Mouse (Mus musculus) CH12.LX (cell line): ENCODE measurements at regions not wholly inside any gene's neighbourhood (a gene's known extent, or its start where the extent isn't known, plus 50 kb on each side); places are given as distances from the start of the nearest gene placed in this dataset.

Experiments used
- DNase-seq: peaks from one replicate; pipeline ENCODE4 v3.0.0-alpha.2; 2013; ENCODE audit errors: extremely low read depth
- H3K27ac ChIP-seq: 2 replicates; pipeline ENCODE4 v1.5.1; 2012; ENCODE audit warnings: low read depth, mild to moderate bottlenecking, control low read depth, moderate library complexity; ENCODE audit not compliant: insufficient read depth
- H3K27me3 ChIP-seq: replicated peaks from 2 replicates; pipeline ENCODE3; 2012; ENCODE audit warnings: inconsistent platforms
- H3K36me3 ChIP-seq, 2 experiments: replicated peaks in 1 of 2; 2 replicates each; pipeline versions ENCODE3 to v1.6.1; 2012; ENCODE audit warnings: inconsistent platforms in 1 of 2, low read length in 1 of 2, mild to moderate bottlenecking in 1 of 2, mixed read lengths in 1 of 2, moderate library complexity in 1 of 2; ENCODE audit not compliant: control insufficient read depth in 1 of 2, insufficient read depth in 1 of 2
- H3K4me1 ChIP-seq, 2 experiments: 2 replicates each; pipeline ENCODE4 v1.6.1; 2012; ENCODE audit warnings: inconsistent platforms in 1 of 2, moderate library complexity in 1 of 2; ENCODE audit not compliant: insufficient read depth in 2 of 2, control insufficient read depth in 1 of 2
- H3K4me2 ChIP-seq: 2 replicates; pipeline ENCODE4 v1.6.1; 2012; ENCODE audit warnings: low read depth, mild to moderate bottlenecking, control low read depth; ENCODE audit not compliant: poor library complexity, insufficient read depth, severe bottlenecking
- H3K4me3 ChIP-seq, 3 experiments: fragments of 150-350 bp in 1 of 3; sonication (generic) in 1 of 3; replicated peaks in 1 of 3; 2 replicates each; pipeline versions ENCODE3 to v1.5.1; 2011 to 2012; ENCODE audit warnings: low read depth in 2 of 3, low read length in 2 of 3, mild to moderate bottlenecking in 2 of 3, moderate library complexity in 2 of 3, control low read depth in 1 of 3, improper control_type of control experiment in 1 of 3, inconsistent platforms in 1 of 3, mixed read lengths in 1 of 3; ENCODE audit not compliant: poor library complexity in 1 of 3
- H3K79me2 ChIP-seq: replicated peaks from 2 replicates; pipeline ENCODE4 v1.6.1; 2012; ENCODE audit warnings: mild to moderate bottlenecking, moderate library complexity; ENCODE audit not compliant: control insufficient read depth, poor library complexity, insufficient read depth, severe bottlenecking; ENCODE audit errors: extremely low read depth
- H3K9ac ChIP-seq: 2 replicates; pipeline ENCODE4 v1.6.1; 2012; ENCODE audit warnings: low read depth, mild to moderate bottlenecking, control low read depth, moderate library complexity; ENCODE audit not compliant: insufficient read depth
- H3K9me3 ChIP-seq: replicated peaks from 2 replicates; pipeline ENCODE3; 2012; ENCODE audit warnings: low read length, inconsistent platforms, mixed read lengths
- BHLHE40 ChIP-seq: IDR thresholded peaks from 2 replicates; pipeline ENCODE4 v1.6.1; 2011; ENCODE audit warnings: mild to moderate bottlenecking, low read depth, low read length, improper control_type of control experiment
- CHD1 ChIP-seq: IDR thresholded peaks from 2 replicates; pipeline ENCODE4 v1.6.1; 2012; ENCODE audit warnings: low read depth, low read length, improper control_type of control experiment, inconsistent platforms
- CHD2 ChIP-seq: IDR thresholded peaks from 2 replicates; pipeline ENCODE4 v1.6.1; 2011; ENCODE audit warnings: low read length, improper control_type of control experiment
- E2F4 ChIP-seq: IDR thresholded peaks from 2 replicates; pipeline ENCODE4 v1.6.1; 2011; ENCODE audit warnings: low read depth, low read length, improper control_type of control experiment; ENCODE audit not compliant: insufficient replicate concordance
- ELF1 ChIP-seq: IDR thresholded peaks from 2 replicates; pipeline ENCODE4 v1.6.1; 2014; ENCODE audit warnings: low read depth, mild to moderate bottlenecking, inconsistent platforms, low read length, improper control_type of control experiment
- EP300 ChIP-seq: IDR thresholded peaks from 2 replicates; pipeline ENCODE4 v1.6.1; 2011; ENCODE audit warnings: low read length, improper control_type of control experiment
- ETS1 ChIP-seq: conservative IDR thresholded peaks from 2 replicates; pipeline ENCODE4 v1.6.1; 2012; ENCODE audit warnings: low read depth, mild to moderate bottlenecking, inconsistent platforms, low read length, improper control_type of control experiment, moderate library complexity
- HCFC1 ChIP-seq: IDR thresholded peaks from 2 replicates; pipeline ENCODE4 v1.6.1; 2012; ENCODE audit warnings: low read depth, mild to moderate bottlenecking, inconsistent platforms, low read length, improper control_type of control experiment
- IRF4 ChIP-seq: IDR thresholded peaks from 2 replicates; pipeline ENCODE4 v1.6.1; 2014; ENCODE audit warnings: low read depth, mild to moderate bottlenecking, inconsistent platforms, low read length, improper control_type of control experiment
- JUN ChIP-seq: IDR thresholded peaks from 2 replicates; pipeline ENCODE4 v1.6.1; 2011; ENCODE audit warnings: low read depth, mild to moderate bottlenecking, low read length, improper control_type of control experiment, moderate library complexity; ENCODE audit not compliant: insufficient read depth
- JUND ChIP-seq: conservative IDR thresholded peaks from 2 replicates; pipeline ENCODE4 v1.6.1; 2011; ENCODE audit warnings: low read depth, low read length, improper control_type of control experiment
- KAT2A ChIP-seq: IDR thresholded peaks from 2 replicates; pipeline ENCODE4 v1.6.1; 2012; ENCODE audit warnings: low read length, improper control_type of control experiment, inconsistent platforms; ENCODE audit not compliant: insufficient replicate concordance
- MAX ChIP-seq: IDR thresholded peaks from 2 replicates; pipeline ENCODE4 v1.6.1; 2011; ENCODE audit warnings: low read length, improper control_type of control experiment
- MAZ ChIP-seq: IDR thresholded peaks from 2 replicates; pipeline ENCODE4 v1.6.1; 2012; ENCODE audit warnings: low read depth, mild to moderate bottlenecking, inconsistent platforms, low read length, improper control_type of control experiment, moderate library complexity
- MEF2A ChIP-seq: IDR thresholded peaks from 2 replicates; pipeline ENCODE4 v1.6.1; 2014; ENCODE audit warnings: low read depth, mild to moderate bottlenecking, inconsistent platforms, low read length, improper control_type of control experiment, borderline replicate concordance
- NELFE ChIP-seq: IDR thresholded peaks from 2 replicates; pipeline ENCODE4 v1.6.1; 2011; ENCODE audit warnings: low read depth, low read length, improper control_type of control experiment
- POLR2AphosphoS2 ChIP-seq: IDR thresholded peaks from 2 replicates; pipeline ENCODE4 v1.6.1; 2011; ENCODE audit warnings: low read depth, low read length, improper control_type of control experiment
- RAD21 ChIP-seq: IDR thresholded peaks from 2 replicates; pipeline ENCODE4 v1.6.1; 2011; ENCODE audit warnings: low read depth, mild to moderate bottlenecking, low read length, improper control_type of control experiment, moderate library complexity
- RCOR1 ChIP-seq: conservative IDR thresholded peaks from 2 replicates; pipeline ENCODE4 v1.6.1; 2012; ENCODE audit warnings: low read depth, mild to moderate bottlenecking, inconsistent platforms, low read length, improper control_type of control experiment
- SIN3A ChIP-seq: IDR thresholded peaks from 2 replicates; pipeline ENCODE4 v1.6.1; 2012; ENCODE audit warnings: low read length, improper control_type of control experiment, inconsistent platforms
- SMC3 ChIP-seq: IDR thresholded peaks from 2 replicates; pipeline ENCODE4 v1.6.1; 2011; ENCODE audit warnings: low read depth, low read length, improper control_type of control experiment
- TBP ChIP-seq: conservative IDR thresholded peaks from 2 replicates; pipeline ENCODE4 v1.6.1; 2011; ENCODE audit warnings: low read depth, low read length, improper control_type of control experiment
- TCF12 ChIP-seq: IDR thresholded peaks from 2 replicates; pipeline ENCODE4 v1.6.1; 2014; ENCODE audit warnings: low read depth, mild to moderate bottlenecking, inconsistent platforms, low read length, improper control_type of control experiment
- UBTF ChIP-seq: IDR thresholded peaks from 2 replicates; pipeline ENCODE4 v1.6.1; 2012; ENCODE audit warnings: low read depth, mild to moderate bottlenecking, inconsistent platforms, low read length, improper control_type of control experiment, moderate library complexity
- USF2 ChIP-seq: conservative IDR thresholded peaks from 2 replicates; pipeline ENCODE4 v1.6.1; 2011; ENCODE audit warnings: low read depth, low read length, improper control_type of control experiment
- ZC3H11A ChIP-seq: IDR thresholded peaks from 2 replicates; pipeline ENCODE4 v1.6.1; 2012; ENCODE audit warnings: low read depth, mild to moderate bottlenecking, inconsistent platforms, low read length, improper control_type of control experiment
- ZKSCAN1 ChIP-seq: IDR thresholded peaks from 2 replicates; pipeline ENCODE4 v1.6.1; 2012; ENCODE audit warnings: low read depth, inconsistent platforms, low read length, improper control_type of control experiment, borderline replicate concordance
- ZMIZ1 ChIP-seq: IDR thresholded peaks from 2 replicates; pipeline ENCODE4 v1.6.1; 2012; ENCODE audit warnings: low read depth, mild to moderate bottlenecking, inconsistent platforms, low read length, improper control_type of control experiment
- dilution Hi-C: fragments of 300-500 bp; cut with MboI; formaldehyde crosslinking; loops from 2 replicates; pipeline ENCODE4 v1.14.3; 2020; ENCODE audit warnings: low sequenced_read_pairs; ENCODE audit not compliant: extremely low pct_unique_long_range_greater_than_20kb, extremely low pct_ligation_motif_present
- in situ Hi-C: fragments of 300-500 bp; cut with MboI; formaldehyde crosslinking; loops from 3 replicates; pipeline ENCODE4 v1.14.3; 2019; ENCODE audit warnings: low sequenced_read_pairs, low pct_ligation_motif_present, low pct_unique_long_range_greater_than_20kb, mixed read lengths

DNA sequence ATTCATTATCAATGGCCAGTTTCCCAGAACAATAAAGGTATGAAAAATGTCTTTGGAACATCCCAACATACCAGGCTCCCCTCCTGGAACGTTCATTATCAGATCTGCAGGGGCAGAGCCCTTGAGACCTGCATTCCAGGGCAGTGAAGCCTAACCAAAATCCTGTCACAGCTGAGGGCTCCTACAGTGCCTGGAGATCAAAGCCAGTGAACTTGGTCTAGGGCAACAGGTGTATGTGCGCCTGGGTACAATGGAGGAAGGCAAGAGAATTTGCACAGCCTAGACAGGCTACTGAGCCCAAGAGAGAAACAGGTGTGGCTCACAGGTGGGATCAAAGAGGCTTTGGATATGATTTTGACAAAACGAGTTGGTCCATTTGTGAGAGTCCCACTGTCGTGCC is 335.6 kb downstream of the Efnb2 start:
- H3K9ac ChIP-seq, result no peak overlapping the region
- in situ Hi-C loops (no loop called here), dilution Hi-C loops (no loop called here)
- no peak for TF ChIP-seq SMC3
- TF ChIP-seq ELF1, result no peak
- no peak for TF ChIP-seq MEF2A
- no peak for TF ChIP-seq ZKSCAN1
- TF ChIP-seq RCOR1, result no peak
- TF ChIP-seq POLR2AphosphoS2, result no peak
- TF ChIP-seq IRF4, result no peak
- TF ChIP-seq TCF12, result no peak
- TF ChIP-seq JUND, result no peak
- TF ChIP-seq MAZ, result no peak
- no peak for TF ChIP-seq CHD1
- no peak for TF ChIP-seq RAD21
- TF ChIP-seq E2F4, result no peak
- TF ChIP-seq ZMIZ1, result no peak
- no peak for TF ChIP-seq HCFC1
- no peak for TF ChIP-seq ZC3H11A
- TF ChIP-seq USF2, result no peak
- no peak for TF ChIP-seq ETS1
- DNase-seq, result no peak
- H3K27ac ChIP-seq, result no peak overlapping the region
- H3K4me2 ChIP-seq, result no peak overlapping the region
- no peaks in the 10 kb centered on the region for H3K36me3 ChIP-seq
- H3K9me3 ChIP-seq, result peaks cover 73% of the 10 kb centered on the region
- H3K79me2 ChIP-seq, result no peaks in the 10 kb centered on the region
- H3K4me1 ChIP-seq, result no peaks in the 10 kb centered on the region
- no peaks in the 10 kb centered on the region for H3K27me3 ChIP-seq
- no peak overlapping the region for H3K4me3 ChIP-seq

- no peak for DNase-seq
- no peaks in the 10 kb centered on the region for H3K36me3 ChIP-seq
- H3K4me3 ChIP-seq, result no peak overlapping the region
- no peak overlapping the region for H3K27ac ChIP-seq
- peaks cover 65% of the 10 kb centered on the region for H3K9me3 ChIP-seq
- no peaks in the 10 kb centered on the region for H3K27me3 ChIP-seq
- no peak overlapping the region for H3K4me2 ChIP-seq
- H3K79me2 ChIP-seq, result no peaks in the 10 kb centered on the region
- H3K4me1 ChIP-seq, result no peaks in the 10 kb centered on the region
- TF ChIP-seq NELFE (no peak), MAX (no peak), ZKSCAN1 (no peak), ZMIZ1 (no peak), SIN3A (no peak), BHLHE40 (no peak), ETS1 (no peak), HCFC1 (no peak), POLR2AphosphoS2 (no peak), SMC3 (no peak), E2F4 (no peak), JUN (no peak), CHD2 (no peak), TBP (no peak), ELF1 (no peak), MAZ (no peak), EP300 (no peak), USF2 (no peak), KAT2A (no peak), UBTF (no peak)
- in situ Hi-C loops, result no loop called here
- dilution Hi-C loops, result no loop called here
- no peak overlapping the region for H3K9ac ChIP-seq
Measured at GRCm38 (mm10) chr8:8324520-8324919, 336.5 kb downstream of the Efnb2 start.
